ENCODE assay signal across 11 mouse cellular contexts in the genomic region with DNA sequence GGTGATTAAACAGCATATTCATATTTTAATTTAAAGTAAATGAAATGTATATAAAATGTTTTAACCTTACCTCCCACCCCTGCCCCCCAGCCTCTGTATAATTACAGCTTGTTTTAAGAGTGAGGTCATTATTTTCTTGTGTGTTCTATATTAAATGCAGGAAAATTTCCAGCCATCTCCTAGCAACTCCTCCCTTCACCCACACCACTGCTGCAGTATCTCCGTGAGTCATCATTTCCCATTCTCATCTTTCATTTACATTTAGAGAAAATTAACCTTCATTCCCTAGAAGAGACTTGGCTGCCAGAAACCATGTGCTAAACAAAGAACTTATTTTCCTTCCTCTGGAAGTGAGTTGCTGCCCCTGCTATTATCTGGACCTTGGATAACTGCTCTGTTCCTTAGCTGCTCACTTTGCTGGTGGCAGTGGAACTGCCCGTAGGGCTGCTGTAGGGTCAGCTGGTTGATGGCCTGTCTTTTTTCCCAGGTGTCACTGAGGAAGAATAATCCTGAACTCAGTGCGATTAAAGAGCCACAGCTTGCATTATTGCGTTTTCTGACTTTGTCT.
DNase-seq lines count a peak whose midpoint lies in the region; ATAC-seq and TF ChIP-seq lines count a peak whose summit lies in the region.
"Had no signal": no experiment of that assay in that cellular context is flagged by ENCODE, and none has a peak within 500 bp of the region (broad histone marks: within the 10 kb centered on the region; RNA-seq: fewer than 3 reads in every experiment).

No protein-coding gene starts in this region.

- no peak for ATAC-seq in megakaryocyte progenitor cell, adult 5-6 weeks (replicated peaks; ENCODE audit: poor library complexity)
- no peak for ATAC-seq in forebrain, embryonic 12.5 days (ENCODE audit: low FRiP score)
- ATAC-seq: forebrain, embryonic 15.5 days; midbrain, embryonic 15.5 days had no signal

- no peak for TF ChIP-seq CTCF in brain, embryonic 14.5 days (IDR thresholded peaks at IDR 0.05; ENCODE audit: borderline replicate concordance, extremely low read depth, insufficient read depth, insufficient read length)
- no peak for TF ChIP-seq CTCF in layer of hippocampus, adult 2 months (conservative IDR thresholded peaks at IDR 0.05)

- no peaks in the 10 kb centered on the region for H3K27me3 ChIP-seq in myocyte (ENCODE audit: control insufficient read depth, insufficient read depth, insufficient read length)
- H3K27me3 ChIP-seq in forebrain, embryonic 12.5 days = no peaks in the 10 kb centered on the region
- H3K27me3 ChIP-seq: forebrain, embryonic 15.5 days; midbrain, embryonic 15.5 days had no signal

- H3K27ac ChIP-seq in layer of hippocampus, adult 2 months = peak overlapping the region; percentile 68
- H3K27ac ChIP-seq in forebrain, embryonic 12.5 days = no peak overlapping the region
- H3K27ac ChIP-seq: forebrain, embryonic 15.5 days; heart, adult 2 months; midbrain, embryonic 15.5 days had no signal

- H3K4me3 ChIP-seq in layer of hippocampus, adult 2 months = no peak overlapping the region
- no peak overlapping the region for H3K4me3 ChIP-seq in myocyte
- no peak overlapping the region for H3K4me3 ChIP-seq in forebrain, embryonic 12.5 days (replicated peaks)
- H3K4me3 ChIP-seq: forebrain, embryonic 15.5 days; heart, adult 2 months; midbrain, embryonic 15.5 days had no signal

- no peaks in the 10 kb centered on the region for H3K9me3 ChIP-seq in forebrain, embryonic 12.5 days
- H3K9me3 ChIP-seq: forebrain, embryonic 15.5 days; midbrain, embryonic 15.5 days had no signal

- H3K4me2 ChIP-seq in myocyte (ENCODE audit: low read depth) = peak overlapping the region; percentile 56
- H3K4me2 ChIP-seq in forebrain, embryonic 12.5 days = no peak overlapping the region
- H3K4me2 ChIP-seq: forebrain, embryonic 15.5 days; midbrain, embryonic 15.5 days had no signal

- H3K79me2 ChIP-seq in myocyte (ENCODE audit: control insufficient read depth, insufficient read depth) = no peaks in the 10 kb centered on the region

- peak; percentile 10 for DNase-seq in left cerebral cortex, adult 11 months (ENCODE audit: low spot score)
- DNase-seq in left cerebral cortex, postnatal 4 days = no peak
- DNase-seq in brain, embryonic 14.5 days (ENCODE audit: low read depth) = peak; percentile 37
- DNase-seq in layer of hippocampus, adult 2 months (ENCODE audit: low spot score in 2 of 2) = peak; percentile 14 to 62
- no peak for DNase-seq in T-cell, adult 2 months (ENCODE audit: low spot score)
- DNase-seq: heart, adult 2 months had no signal

- peaks cover 3% of the 10 kb centered on the region; the same call in 1 of the 2 replicates for H3K4me1 ChIP-seq in forebrain, embryonic 12.5 days
- H3K4me1 ChIP-seq: forebrain, embryonic 15.5 days; midbrain, embryonic 15.5 days had no signal

- H3K9ac ChIP-seq in forebrain, embryonic 12.5 days = no peak overlapping the region
- H3K9ac ChIP-seq: forebrain, embryonic 15.5 days; midbrain, embryonic 15.5 days had no signal

- no peak overlapping the region for H3ac ChIP-seq in myocyte (ENCODE audit: control insufficient read depth, insufficient read length)

- no peaks in the 10 kb centered on the region for H3K36me3 ChIP-seq in myocyte (ENCODE audit: control insufficient read depth, insufficient read depth)
- no peaks in the 10 kb centered on the region for H3K36me3 ChIP-seq in forebrain, embryonic 12.5 days (replicated peaks)
- H3K36me3 ChIP-seq: forebrain, embryonic 15.5 days; midbrain, embryonic 15.5 days had no signal

- intact Hi-C loops in left cerebral cortex, postnatal 4 days (cut with DNase I) = no loop called here

- TF ChIP-seq POLR2A in brain, embryonic 14.5 days (IDR thresholded peaks at IDR 0.05; ENCODE audit: borderline replicate concordance, extremely low read depth, insufficient read depth, insufficient read length, poor library complexity, severe bottlenecking) = no peak
- no peak for TF ChIP-seq POLR2A in myocyte (IDR thresholded peaks at IDR 0.05; ENCODE audit: insufficient read length, low read depth)

- 53% methylated on average over 4 of the region's 4 CpGs for WGBS in forebrain, embryonic 12.5 days

TF ChIP-seq in myocyte, 11 proteins besides CTCF, POLR2A, EP300 and RAD21:
- TF ChIP-seq SRF (IDR thresholded peaks at IDR 0.05; ENCODE audit: control insufficient read depth, insufficient read length, low read depth) = no peak
- TF ChIP-seq E2F4 (IDR thresholded peaks at IDR 0.05; ENCODE audit: insufficient read depth) = no peak
- TF ChIP-seq CEBPB (IDR thresholded peaks at IDR 0.05; ENCODE audit: insufficient read depth, poor library complexity, severe bottlenecking) = no peak
- no peak for TF ChIP-seq MAX (IDR thresholded peaks at IDR 0.05; ENCODE audit: low read depth)
- TF ChIP-seq MYOD1 (IDR thresholded peaks at IDR 0.05; ENCODE audit: control insufficient read depth in 1 of 3, insufficient read length in 2 of 3, low read depth in 2 of 3) = no peak
- TF ChIP-seq TCF12 (IDR thresholded peaks at IDR 0.05; ENCODE audit: insufficient read depth, poor library complexity, severe bottlenecking) = no peak
- no peak for TF ChIP-seq REST (IDR thresholded peaks at IDR 0.05; ENCODE audit: insufficient read depth, insufficient read length)
- no peak for TF ChIP-seq MYOG (IDR thresholded peaks at IDR 0.05; ENCODE audit: control insufficient read depth in 1 of 3, insufficient read depth in 1 of 3, insufficient read length in 2 of 3, low read depth in 2 of 3)
- no peak for TF ChIP-seq POLR2AphosphoS2 (IDR thresholded peaks at IDR 0.05; ENCODE audit: insufficient read length, low read depth)
- TF ChIP-seq TCF3 (IDR thresholded peaks at IDR 0.05; ENCODE audit: insufficient read length, low read depth) = no peak
- TF ChIP-seq USF1 (IDR thresholded peaks at IDR 0.05; ENCODE audit: low read depth) = no peak

Comparison
In these comparisons a context has a peak if more than half of its experiments do, and no peak if none do; other contexts are left out.
1. DNase-seq: peak in left cerebral cortex, adult 11 months (single experiment), brain, embryonic 14.5 days (single experiment) and layer of hippocampus, adult 2 months (2 of 2); none in left cerebral cortex, postnatal 4 days (single experiment) and T-cell, adult 2 months (single experiment).